Mouse (Mus musculus) hindbrain, embryonic 11.5 days (tissue): Measurements from ENCODE around the gene Ppfibp2. TPM values are rescaled to one million over a fixed set of nuclear protein-coding genes. Genes with fewer than 3 reads are reported as not detected.

Source experiments
- polyA plus RNA-seq: library from polyadenylated mRNA; unstranded; fragments of >200 nt; fragmentation: Nextera tagmentation; extraction: Ambion mirVana; gene quantifications from 2 replicates; pipeline ENCODE4 v1.2.1, GENCODE M21; 2014

Gene Ppfibp2
- polyA plus RNA-seq, 1 experiment from 2014 or later: 5.1 TPM

Other genes starting within 250 kb of the Ppfibp2 start
- gene Syt9, start 224.5 kb upstream of the Ppfibp2 start, polyA plus RNA-seq: 4.4 and 4.8 TPM in 2 replicates
- gene Olfml1, start 27.8 kb upstream of the Ppfibp2 start, polyA plus RNA-seq: 10.7 and 11.4 TPM in 2 replicates
- not detected in 2 replicates for gene 5330417H12Rik, start 30.0 kb downstream of the Ppfibp2 start, polyA plus RNA-seq
- gene Cyb5r2, start 162.8 kb downstream of the Ppfibp2 start, polyA plus RNA-seq: 0.14 and 0.24 TPM in 2 replicates
- not detected in 2 replicates for gene Ovch2, start 206.0 kb downstream of the Ppfibp2 start, polyA plus RNA-seq
- gene Olfr467, start 217.1 kb downstream of the Ppfibp2 start, polyA plus RNA-seq: not detected in 2 replicates
- not detected in 2 replicates for gene Olfr469, start 230.3 kb downstream of the Ppfibp2 start, polyA plus RNA-seq